Comparison of ENCODE assay signal across 7 mouse cellular contexts in genomic region chr17:26676252-26676615, GRCm38 (mm10). TPM values are rescaled to one million over a fixed set of nuclear protein-coding genes. Genes with fewer than 3 reads are reported as not detected.
DNase-seq lines count a peak whose midpoint lies in the region; ATAC-seq and TF ChIP-seq lines count a peak whose summit lies in the region.

No protein-coding gene starts in this region.

- peak; percentile 93 for DNase-seq in adrenal gland, postnatal 14 days
- DNase-seq in embryonic facial prominence, embryonic 11.5 days (ENCODE audit: low spot score), result peak; percentile 95
- DNase-seq in heart, adult 18-20 months, result peak; percentile 91 to 93
- DNase-seq in kidney, adult 2 months, result peak; percentile 96
- DNase-seq in spleen, adult 2 months (ENCODE audit: low read depth in 1 of 2, low spot score in 2 of 2), result peak; percentile 84 to 89

- peak overlapping the region; percentile 65 for H3K9ac ChIP-seq in embryonic facial prominence, embryonic 11.5 days (replicated peaks; ENCODE audit: low read length)
- H3K9ac ChIP-seq in limb, embryonic 12.5 days (replicated peaks), result peak overlapping the region; percentile 67
- H3K9ac ChIP-seq in midbrain, embryonic 15.5 days, result peak overlapping the region; percentile 84

- peak; percentile 82 for TF ChIP-seq POLR2A in kidney, adult 2 months (IDR thresholded peaks at IDR 0.05; ENCODE audit: low read depth, low read length)
- peak; percentile 77 for TF ChIP-seq POLR2A in spleen, adult 2 months (IDR thresholded peaks at IDR 0.05; ENCODE audit: low read depth, low read length)

- H3K27ac ChIP-seq in embryonic facial prominence, embryonic 11.5 days (replicated peaks; ENCODE audit: low read depth, low read length), result peak overlapping the region; percentile 49
- peak overlapping the region; percentile 96 for H3K27ac ChIP-seq in kidney, adult 2 months (ENCODE audit: insufficient read depth, low read depth, low read length)
- peak overlapping the region; percentile 67 for H3K27ac ChIP-seq in limb, embryonic 12.5 days
- peak overlapping the region; percentile 90 for H3K27ac ChIP-seq in midbrain, embryonic 15.5 days
- H3K27ac ChIP-seq in spleen, adult 2 months (ENCODE audit: insufficient read depth, low read length), result peak overlapping the region; percentile 95

- no peaks in the 10 kb centered on the region for H3K27me3 ChIP-seq in embryonic facial prominence, embryonic 11.5 days (ENCODE audit: control insufficient read depth, insufficient read depth, low read length)
- no peaks in the 10 kb centered on the region for H3K27me3 ChIP-seq in kidney, adult 2 months (replicated peaks; ENCODE audit: control insufficient read depth, insufficient read depth, low read length)
- H3K27me3 ChIP-seq in limb, embryonic 12.5 days, result 0 out of 2 replicates have a peak, but pooled peaks cover 2% of the 10 kb centered on the region
- peaks cover 6% of the 10 kb centered on the region; the same call in 1 of the 2 replicates for H3K27me3 ChIP-seq in midbrain, embryonic 15.5 days (replicated peaks)
- H3K27me3 ChIP-seq in spleen, adult 2 months (ENCODE audit: control insufficient read depth, insufficient read depth, low read length), result no peaks in the 10 kb centered on the region

- no peak for TF ChIP-seq CTCF in kidney, adult 2 months (conservative IDR thresholded peaks at IDR 0.05; ENCODE audit: insufficient read depth, insufficient read length, low read depth, low read length)
- TF ChIP-seq CTCF in spleen, adult 2 months (IDR thresholded peaks at IDR 0.05; ENCODE audit: extremely low read depth, insufficient read depth, insufficient read length, insufficient replicate concordance), result no peak

- peak; percentile 86 for ATAC-seq in embryonic facial prominence, embryonic 11.5 days (replicated peaks; ENCODE audit: insufficient number of reproducible peaks, low FRiP score, low TSS enrichment, low read depth)
- peak; percentile 88 for ATAC-seq in limb, embryonic 12.5 days (ENCODE audit: insufficient number of reproducible peaks, insufficient read depth, low FRiP score, low TSS enrichment, low read depth)
- peak; percentile 95 for ATAC-seq in midbrain, embryonic 15.5 days (replicated peaks)

- no peaks in the 10 kb centered on the region for H3K9me3 ChIP-seq in embryonic facial prominence, embryonic 11.5 days (replicated peaks; ENCODE audit: control insufficient read depth, low read length)
- no peaks in the 10 kb centered on the region for H3K9me3 ChIP-seq in limb, embryonic 12.5 days
- no peaks in the 10 kb centered on the region for H3K9me3 ChIP-seq in midbrain, embryonic 15.5 days

- WGBS in embryonic facial prominence, embryonic 11.5 days, result 1% methylated on average over 30 of the region's 30 CpGs
- under 1% methylated on average over 30 of the region's 30 CpGs for WGBS in kidney, adult 2 months
- under 1% methylated on average over 30 of the region's 30 CpGs for WGBS in limb, embryonic 12.5 days
- under 1% methylated on average over 30 of the region's 30 CpGs for WGBS in midbrain, embryonic 15.5 days
- under 1% methylated on average over 30 of the region's 30 CpGs for WGBS in spleen, adult 2 months

- no peaks in the 10 kb centered on the region for H3K4me1 ChIP-seq in embryonic facial prominence, embryonic 11.5 days (ENCODE audit: control insufficient read depth, insufficient read depth, low read length)
- H3K4me1 ChIP-seq in kidney, adult 2 months (ENCODE audit: control insufficient read depth, insufficient read depth, low read length), result peaks cover 18% of the 10 kb centered on the region; the same call in 1 of the 2 replicates
- peaks cover 9% of the 10 kb centered on the region; the same call in 1 of the 2 replicates for H3K4me1 ChIP-seq in limb, embryonic 12.5 days (replicated peaks)
- peaks cover 31% of the 10 kb centered on the region for H3K4me1 ChIP-seq in midbrain, embryonic 15.5 days
- peaks cover 5% of the 10 kb centered on the region; the same call in 1 of the 2 replicates for H3K4me1 ChIP-seq in spleen, adult 2 months (ENCODE audit: control insufficient read depth, insufficient read depth, insufficient read length)

- H3K4me3 ChIP-seq in embryonic facial prominence, embryonic 11.5 days (ENCODE audit: low read depth, low read length), result peak overlapping the region; percentile 78
- H3K4me3 ChIP-seq in kidney, adult 2 months (ENCODE audit: insufficient read depth, low read depth, low read length), result peak overlapping the region; percentile 81
- H3K4me3 ChIP-seq in limb, embryonic 12.5 days (replicated peaks), result peak overlapping the region; percentile 81
- peak overlapping the region; percentile 86 for H3K4me3 ChIP-seq in midbrain, embryonic 15.5 days
- peak overlapping the region; percentile 95 for H3K4me3 ChIP-seq in spleen, adult 2 months (ENCODE audit: extremely low read depth, insufficient read depth, insufficient read length)

- no peaks in the 10 kb centered on the region for H3K36me3 ChIP-seq in embryonic facial prominence, embryonic 11.5 days (replicated peaks; ENCODE audit: control insufficient read depth, insufficient read depth, low read depth, low read length)
- no peaks in the 10 kb centered on the region for H3K36me3 ChIP-seq in kidney, adult 2 months (ENCODE audit: control insufficient read depth, insufficient read depth, low read length)
- H3K36me3 ChIP-seq in limb, embryonic 12.5 days, result no peaks in the 10 kb centered on the region
- no peaks in the 10 kb centered on the region for H3K36me3 ChIP-seq in midbrain, embryonic 15.5 days (replicated peaks)
- H3K36me3 ChIP-seq in spleen, adult 2 months (ENCODE audit: control insufficient read depth, insufficient read depth, low read length), result peaks cover 4% of the 10 kb centered on the region; the same call in 1 of the 2 replicates

- H3K4me2 ChIP-seq in embryonic facial prominence, embryonic 11.5 days (ENCODE audit: low read depth, low read length), result peak overlapping the region; percentile 74
- peak overlapping the region; percentile 73 for H3K4me2 ChIP-seq in limb, embryonic 12.5 days
- H3K4me2 ChIP-seq in midbrain, embryonic 15.5 days, result peak overlapping the region; percentile 69

RNA-seq across cellular contexts. Expression of gene Atp6v0e, which starts 13.2 kb away (rescaled TPM):
- total RNA-seq in adrenal gland, postnatal 14 days (2021), result 188 and 193 TPM in 2 replicates
- 122 and 128 TPM in 2 replicates for polyA plus RNA-seq in embryonic facial prominence, embryonic 11.5 days (2014; fragmentation: Nextera tagmentation; extraction: Ambion mirVana)
- total RNA-seq in heart, adult 18-20 months (2021), result 10 to 100 TPM; 62.8 to 68.0 TPM
- 399 and 450 TPM in 2 replicates for polyA plus RNA-seq in kidney, adult 2 months (2012; rRNA removed)
- polyA plus RNA-seq in limb, embryonic 12.5 days (2016; fragmentation: Nextera tagmentation; extraction: Ambion mirVana), result 112 and 114 TPM in 2 replicates
- 82.7 and 89.4 TPM in 2 replicates for polyA plus RNA-seq in midbrain, embryonic 15.5 days (2015; fragmentation: Nextera tagmentation; extraction: Ambion mirVana)
- 150 and 192 TPM in 2 replicates for polyA plus RNA-seq in spleen, adult 2 months (2012; rRNA removed)

RNA-seq across cellular contexts. Expression of gene Crebrf, which starts 39.2 kb away (rescaled TPM):
- 50.2 and 66.8 TPM in 2 replicates for total RNA-seq in adrenal gland, postnatal 14 days (2021)
- 3.5 and 3.8 TPM in 2 replicates for polyA plus RNA-seq in embryonic facial prominence, embryonic 11.5 days (2014; fragmentation: Nextera tagmentation; extraction: Ambion mirVana)
- 10 to 100 TPM; 64.6 to 75.1 TPM for total RNA-seq in heart, adult 18-20 months (2021)
- polyA plus RNA-seq in kidney, adult 2 months (2012; rRNA removed), result 7.4 and 9.1 TPM in 2 replicates
- polyA plus RNA-seq in limb, embryonic 12.5 days (2016; fragmentation: Nextera tagmentation; extraction: Ambion mirVana), result 3.9 and 6.0 TPM in 2 replicates
- 11.8 and 14.8 TPM in 2 replicates for polyA plus RNA-seq in midbrain, embryonic 15.5 days (2015; fragmentation: Nextera tagmentation; extraction: Ambion mirVana)
- 4.5 and 5.4 TPM in 2 replicates for polyA plus RNA-seq in spleen, adult 2 months (2012; rRNA removed)

Comparison
In these comparisons a context has a peak if more than half of its experiments do, and no peak if none do; other contexts are left out.
1. Peak in every context shown above with its lines: DNase-seq, ATAC-seq, H3K4me3 ChIP-seq and H3K27ac ChIP-seq.